Mouse (Mus musculus): ENCODE data around the gene Gm4201.
"Not testable (repeated sequence)": the region's sequence is repeated elsewhere in the genome, so short reads cannot be mapped to it uniquely, and the experiment has no call there.

Gm4201 gene

DNA sequence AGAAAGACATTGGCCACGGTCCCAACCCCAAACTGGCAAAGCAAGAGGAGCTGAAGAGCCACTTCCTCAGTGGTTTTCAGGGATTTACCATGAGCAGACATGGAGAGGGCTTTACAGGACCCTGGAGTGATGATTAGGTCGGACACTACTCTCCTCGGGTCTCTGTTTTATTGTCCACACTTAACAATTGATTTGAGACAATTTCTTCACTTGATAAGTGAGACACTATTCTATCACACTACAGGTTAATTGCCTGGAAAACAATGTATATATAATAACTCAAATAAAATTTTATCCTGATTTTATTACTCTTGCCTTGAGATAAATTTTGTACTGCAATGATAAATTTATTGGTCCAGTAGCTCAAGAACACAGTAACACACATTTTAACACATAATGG is at the start of gene Gm4201:
Gene Gm4201, minus strand, starts transcription at position 101 of the 400 bp plus-strand sequence.
- not testable (repeated sequence) for DNase-seq (ENCODE audit: low spot score in 2 of 2)

DNA sequence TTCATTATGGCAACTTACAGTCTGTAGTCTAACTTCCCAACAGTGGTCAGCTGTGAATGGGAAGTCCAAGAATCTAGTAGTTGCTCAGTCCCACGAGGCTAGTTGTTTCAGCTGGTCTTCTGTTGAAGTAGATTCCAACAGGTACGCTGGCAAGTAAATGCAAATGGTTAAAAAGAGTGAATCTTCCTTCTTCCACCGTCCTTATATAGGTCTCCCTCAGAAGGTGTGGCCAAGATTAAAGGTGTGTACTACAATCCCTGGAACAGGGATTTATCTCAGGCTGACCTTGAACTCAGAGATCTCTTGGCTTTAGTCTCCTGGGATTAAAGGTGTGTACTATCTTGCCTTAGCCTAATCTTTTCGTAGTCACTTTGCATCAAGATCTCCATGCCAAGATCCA is 22.9 kb upstream of the Gm4201 start, which contains the start of gene Gm4565:
Gene Gm4565, minus strand, starts transcription at position 101 of the 400 bp plus-strand sequence.
- DNase-seq (ENCODE audit: low spot score in 2 of 2): not testable (repeated sequence)

DNA sequence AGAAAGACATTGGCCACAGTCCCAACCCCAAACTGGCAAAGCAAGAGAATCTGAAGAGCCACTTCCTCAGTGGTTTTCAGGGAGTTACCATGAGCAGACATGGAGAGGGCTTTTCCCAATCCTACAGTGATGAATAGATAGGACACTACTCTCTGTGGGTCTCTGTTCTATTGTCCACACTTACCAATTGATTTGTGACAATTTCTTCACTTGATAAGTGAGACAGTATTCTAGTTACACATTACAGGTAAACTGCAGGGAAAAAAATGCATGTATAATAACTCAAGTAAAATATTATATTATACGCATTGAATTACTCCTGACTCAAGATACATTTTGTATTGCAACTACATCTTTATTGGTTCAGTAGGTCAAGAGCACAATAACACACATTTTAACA is 30.4 kb downstream of the Gm4201 start, which contains the start of gene Gm8677:
Gene Gm8677, minus strand, starts transcription at position 101 of the 400 bp plus-strand sequence.
- DNase-seq (ENCODE audit: low spot score in 2 of 2): not testable (repeated sequence)

DNA sequence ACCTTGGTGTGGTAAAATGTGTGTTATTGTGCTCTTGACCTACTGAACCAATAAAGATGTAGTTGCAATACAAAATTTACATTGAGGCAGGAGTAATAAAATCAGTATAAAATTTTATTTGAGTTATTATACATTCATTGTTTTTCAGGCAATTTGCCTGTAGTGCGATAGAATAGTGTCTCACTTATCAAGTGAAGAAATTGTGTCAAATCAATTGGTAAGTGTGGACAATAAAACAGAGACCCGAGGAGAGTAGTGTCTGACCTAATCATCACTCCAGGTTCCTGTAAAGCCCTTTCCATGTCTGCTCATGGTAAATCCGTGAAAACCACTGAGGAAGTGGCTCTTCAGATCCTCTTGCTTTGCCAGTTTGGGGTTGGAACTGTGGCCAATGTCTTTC is 42.5 kb downstream of the Gm4201 start, which contains the start of gene Vmn1r152:
Gene Vmn1r152, plus strand, starts transcription at position 301 of the 400 bp plus-strand sequence.
- DNase-seq (ENCODE audit: low spot score in 2 of 2): not testable (repeated sequence)
